Mouse (Mus musculus): ENCODE measurements at regions not wholly inside any gene's neighbourhood (a gene's known extent, or its start where the extent isn't known, plus 50 kb on each side); places are given as distances from the start of the nearest gene placed in this dataset.
"Not testable (repeated sequence)": the region's sequence is repeated elsewhere in the genome, so short reads cannot be mapped to it uniquely, and the experiment has no call there.

GRCm38 (mm10) chr11:27105920-27106319, 512.1 kb upstream of the Vrk2 start:
- DNase-seq (ENCODE audit: low read depth, low spot score): peak; percentile 1

- no peak for DNase-seq (ENCODE audit: low read depth, low spot score)
Measured at GRCm38 (mm10) chr11:27102906-27103305, 509.1 kb upstream of the Vrk2 start.

DNA sequence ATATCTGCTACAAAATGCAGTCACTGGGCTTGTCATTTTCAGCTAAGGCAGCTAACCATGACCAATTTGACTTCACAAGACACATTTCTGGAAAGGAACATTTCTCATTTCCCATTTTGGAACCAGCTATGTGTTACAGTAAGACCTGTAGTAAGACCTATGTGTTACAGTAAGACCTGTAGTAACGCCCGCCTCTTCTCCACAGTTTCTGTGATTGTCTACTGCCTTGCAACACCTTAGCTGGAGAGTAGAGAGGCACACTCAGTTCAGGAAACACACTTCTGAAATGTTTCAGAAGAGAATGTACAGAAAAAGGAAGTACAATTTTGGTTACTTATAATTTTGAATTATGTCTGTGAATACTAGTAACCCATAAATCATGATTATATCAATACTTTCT, 508.2 kb upstream of the Vrk2 start:
- no peak for DNase-seq (ENCODE audit: low read depth, low spot score)

- no peak for DNase-seq (ENCODE audit: low read depth, low spot score)
Measured at GRCm38 (mm10) chr11:27096615-27097014, 502.8 kb upstream of the Vrk2 start.

DNA sequence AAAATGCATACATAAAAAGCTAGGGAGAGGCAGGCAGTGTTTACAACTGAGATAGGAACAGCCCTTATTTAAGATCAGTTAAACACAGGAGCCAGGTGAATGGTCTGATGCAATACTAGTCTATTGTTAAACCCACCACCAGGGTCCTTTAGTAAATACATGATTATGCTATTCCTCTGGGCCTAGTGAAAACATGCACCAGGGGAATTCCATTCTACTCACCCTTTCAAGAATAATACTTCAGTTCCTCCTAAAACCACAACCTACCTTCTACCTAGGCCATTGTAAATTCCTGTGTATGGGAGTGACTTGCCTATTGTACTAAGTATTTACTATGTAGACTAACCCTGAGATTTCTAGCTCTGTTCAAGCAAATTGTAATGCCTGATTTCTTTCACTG, 501.7 kb upstream of the Vrk2 start:
- not testable (repeated sequence) for DNase-seq (ENCODE audit: low read depth, low spot score)

DNA sequence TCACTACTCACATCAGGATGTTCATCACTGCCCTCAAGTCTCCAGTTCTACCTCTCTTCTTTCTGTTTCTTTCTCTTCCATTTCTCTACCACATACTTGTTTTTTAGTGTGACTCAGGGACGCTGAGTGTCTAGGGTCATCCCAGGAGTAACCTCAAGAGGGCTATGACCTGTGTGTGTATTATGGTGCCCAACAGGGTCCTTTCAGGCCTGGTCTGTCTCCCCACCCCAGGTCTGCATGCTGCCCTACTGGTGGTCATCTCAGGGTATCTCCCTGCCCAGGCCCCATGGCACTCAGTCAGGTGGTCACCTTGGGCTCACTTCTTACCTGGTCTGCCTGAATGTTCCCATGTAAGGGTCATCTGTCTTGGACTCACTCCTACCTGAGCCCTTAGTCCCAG, 492.7 kb upstream of the Vrk2 start:
- DNase-seq (ENCODE audit: low read depth, low spot score): no peak

- no peak for DNase-seq (ENCODE audit: low read depth, low spot score)
Measured at GRCm38 (mm10) chr11:27081188-27081587, 487.4 kb upstream of the Vrk2 start.

- no peak for DNase-seq (ENCODE audit: low read depth, low spot score)
Measured at GRCm38 (mm10) chr11:27070381-27070780, 476.6 kb upstream of the Vrk2 start.

GRCm38 (mm10) chr11:27027243-27027852, 433.5 kb upstream of the Vrk2 start:
- no peak for DNase-seq (ENCODE audit: low read depth, low spot score)

DNA sequence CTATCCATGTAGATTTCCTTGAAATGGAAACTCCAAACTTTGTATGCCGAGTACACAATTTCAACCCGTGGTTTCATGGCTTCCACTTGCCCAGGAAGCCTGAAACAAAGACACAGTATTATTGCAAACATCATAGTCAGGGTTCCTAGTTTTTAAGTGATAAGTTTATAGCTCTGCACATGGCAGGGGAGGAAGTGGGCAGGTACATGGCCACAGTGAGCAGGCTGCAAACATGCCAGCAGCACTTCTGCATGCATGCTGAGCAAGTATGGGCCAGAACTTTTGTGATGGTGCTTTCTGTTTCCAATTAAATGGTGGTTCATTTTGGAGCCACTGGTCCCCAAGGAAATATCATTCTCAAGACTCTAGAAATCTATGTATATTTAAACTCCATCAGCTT, 431.7 kb upstream of the Vrk2 start:
- DNase-seq (ENCODE audit: low read depth, low spot score): no peak

GRCm38 (mm10) chr11:26996292-26997099, 402.7 kb upstream of the Vrk2 start:
- DNase-seq (ENCODE audit: low read depth, low spot score): peak; percentile 8

- DNase-seq (ENCODE audit: low read depth, low spot score): no peak
Measured at GRCm38 (mm10) chr11:26981216-26981615, 387.4 kb upstream of the Vrk2 start.

- DNase-seq (ENCODE audit: low read depth, low spot score): no peak
Measured at GRCm38 (mm10) chr11:26972533-26973081, 378.8 kb upstream of the Vrk2 start.

DNA sequence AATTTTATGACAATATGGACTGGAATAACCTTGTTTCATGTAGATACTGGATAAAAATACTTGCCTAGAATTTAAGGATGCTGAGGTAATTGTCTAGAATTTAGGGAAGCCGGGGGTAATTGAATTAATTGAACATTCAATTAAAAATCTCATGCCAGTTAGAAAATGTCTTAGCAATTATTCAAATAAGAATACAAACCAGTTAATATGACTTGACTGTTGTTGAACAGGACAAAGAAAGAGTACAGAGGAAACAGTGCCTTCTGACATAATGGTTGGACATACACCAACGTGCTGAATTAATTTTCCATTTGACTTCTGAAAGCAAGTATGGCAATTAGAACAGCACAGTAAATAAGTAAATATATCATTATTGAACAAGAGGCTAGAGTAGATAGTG, 377.4 kb upstream of the Vrk2 start:
- DNase-seq (ENCODE audit: low read depth, low spot score): no peak

GRCm38 (mm10) chr11:26967427-26967826, 373.6 kb upstream of the Vrk2 start:
- DNase-seq (ENCODE audit: low read depth, low spot score): no peak

- peak; percentile 3 for DNase-seq (ENCODE audit: low read depth, low spot score)
Measured at GRCm38 (mm10) chr11:26962928-26963667, 369.3 kb upstream of the Vrk2 start.

- DNase-seq (ENCODE audit: low read depth, low spot score): no peak
Measured at GRCm38 (mm10) chr11:26962040-26962927, 368.5 kb upstream of the Vrk2 start.

DNA sequence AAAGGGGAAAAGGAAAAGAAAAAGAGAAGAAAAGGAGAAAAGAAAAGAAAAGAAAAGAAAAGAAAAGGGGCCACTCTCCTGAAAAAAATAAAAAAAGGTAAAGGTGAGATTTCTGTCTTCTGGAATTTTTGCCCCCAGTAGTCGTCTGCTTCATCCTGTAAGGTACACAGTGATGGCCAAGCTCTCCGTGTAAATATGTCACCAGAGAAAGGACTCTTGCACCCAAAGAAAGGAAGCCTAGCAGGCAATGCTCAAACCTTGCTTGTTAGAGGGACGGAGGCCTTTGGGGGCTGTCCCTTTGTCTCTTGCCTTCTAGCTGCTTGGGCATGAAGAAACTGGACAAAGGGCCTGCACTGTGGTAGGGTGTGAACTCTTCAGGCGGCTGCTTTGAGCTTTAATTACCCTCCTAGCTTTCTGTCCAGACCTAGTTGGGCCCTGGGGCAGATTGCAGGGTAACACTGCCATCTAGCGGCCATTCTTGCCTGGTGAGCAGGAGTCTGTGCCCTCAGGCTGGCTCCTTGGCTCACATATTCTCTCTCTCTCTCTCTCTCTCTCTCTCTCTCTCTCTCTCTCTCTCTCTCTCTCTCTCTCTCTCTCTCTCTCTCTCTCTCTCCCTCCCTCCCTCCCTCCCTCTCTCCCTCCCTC, 367.7 kb upstream of the Vrk2 start:
- peak; percentile 79 for DNase-seq (ENCODE audit: low read depth, low spot score)

- no peak for DNase-seq (ENCODE audit: low read depth, low spot score)
Measured at GRCm38 (mm10) chr11:26956153-26956552, 362.4 kb upstream of the Vrk2 start.

- DNase-seq (ENCODE audit: low read depth, low spot score): no peak
Measured at GRCm38 (mm10) chr11:26931766-26932165, 338.0 kb upstream of the Vrk2 start.

GRCm38 (mm10) chr11:26907099-26907498, 313.3 kb upstream of the Vrk2 start:
- DNase-seq (ENCODE audit: low read depth, low spot score): no peak
